Mouse (Mus musculus): ENCODE data around the gene Usb1. TPM values are rescaled to one million over a fixed set of nuclear protein-coding genes. Genes with fewer than 3 reads are reported as not detected.

Usb1 gene
- polyA plus RNA-seq, 1 experiment from 2014 or later = 35.7 TPM

DNA sequence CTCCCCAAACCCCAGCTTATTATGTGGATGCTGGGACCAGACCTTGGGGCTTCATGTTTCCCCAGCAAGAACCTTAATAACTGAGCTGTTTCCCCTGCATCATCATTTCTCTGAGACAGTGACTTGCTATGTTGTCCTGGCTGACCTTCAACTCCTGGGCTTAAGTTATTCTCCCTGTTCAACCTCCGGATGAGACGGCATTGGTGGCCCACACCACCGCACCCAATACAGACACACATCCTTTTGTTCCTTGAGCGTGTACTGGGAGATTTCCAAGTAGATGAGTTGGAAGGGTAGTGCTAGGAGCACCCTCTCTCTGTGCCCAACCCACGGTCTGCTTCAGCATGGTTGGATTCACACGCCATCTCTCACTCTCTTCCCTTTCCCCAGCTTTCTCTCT, 18.2 kb upstream of the Usb1 start:
- WGBS = 87% methylated on average over 6 of the region's 6 CpGs

DNA sequence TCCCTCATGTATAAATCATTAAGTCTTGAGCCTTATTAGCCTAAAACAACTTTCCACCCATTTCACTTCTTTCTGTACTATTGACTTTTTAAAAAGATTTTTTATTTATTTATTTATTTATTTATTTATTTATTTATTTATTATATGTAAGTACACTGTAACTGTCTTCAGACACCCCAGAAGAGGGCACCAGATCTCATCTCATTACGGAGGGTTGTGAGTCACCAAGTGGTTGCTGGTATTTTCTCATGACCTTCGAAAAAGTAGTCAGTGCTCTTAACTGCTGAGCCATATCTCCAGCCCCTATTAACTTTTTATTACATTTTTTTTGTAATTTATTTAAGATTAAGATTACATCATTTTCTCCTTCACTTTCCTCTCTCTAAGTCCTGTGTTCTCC, 17.4 kb upstream of the Usb1 start:
- WGBS = 80% methylated on average over 2 of the region's 2 CpGs
- ATAC-seq = no peak
- no peak overlapping the region for H3K27ac ChIP-seq (ENCODE audit: low read depth, low read length)

More for the DNA sequence above, 18.2 kb upstream of the Usb1 start:
- H3K27ac ChIP-seq (ENCODE audit: low read depth, low read length) = no peak overlapping the region
- no peaks in the 10 kb centered on the region for H3K27me3 ChIP-seq (replicated peaks; ENCODE audit: control insufficient read depth, insufficient read depth, low read length)
- ATAC-seq = no peak
- no peaks in the 10 kb centered on the region for H3K36me3 ChIP-seq (ENCODE audit: control insufficient read depth, insufficient read depth, low read length)
- H3K9me3 ChIP-seq (ENCODE audit: control insufficient read depth, low read length) = peaks cover 4% of the 10 kb centered on the region; the same call in 1 of the 2 replicates
- H3K4me2 ChIP-seq (ENCODE audit: low read length) = no peak overlapping the region
- H3K4me3 ChIP-seq (ENCODE audit: low read length) = no peak overlapping the region
- no peaks in the 10 kb centered on the region for H3K4me1 ChIP-seq (ENCODE audit: control insufficient read depth, insufficient read depth, low read depth, low read length)
- H3K9ac ChIP-seq (ENCODE audit: low read depth, low read length) = no peak overlapping the region

DNA sequence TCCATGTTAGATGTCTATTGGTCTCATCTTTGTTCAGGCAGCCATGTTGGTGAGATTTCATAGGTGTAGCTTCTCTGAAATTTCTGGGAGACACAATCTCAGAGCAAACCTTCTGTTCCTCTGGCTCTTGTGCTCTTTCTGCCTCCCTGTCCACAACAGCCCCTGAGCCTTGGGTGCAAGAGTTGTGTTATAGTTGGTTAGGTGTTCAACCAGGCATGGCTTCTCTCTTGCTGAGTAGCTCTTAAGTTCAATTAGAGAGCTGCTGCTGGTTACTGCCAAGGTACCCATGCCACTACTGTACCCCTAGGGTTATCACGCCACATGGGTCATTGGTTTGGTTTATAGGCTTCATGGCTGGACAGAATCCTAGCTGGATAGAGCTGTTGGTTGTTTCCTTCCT, 16.7 kb upstream of the Usb1 start:
- 95% methylated on average over 1 of the region's 1 CpGs for WGBS
- H3K9me3 ChIP-seq (ENCODE audit: control insufficient read depth, low read length) = peaks cover 4% of the 10 kb centered on the region; the same call in 1 of the 2 replicates
- H3K4me2 ChIP-seq (ENCODE audit: low read length) = no peak overlapping the region
- no peak overlapping the region for H3K27ac ChIP-seq (ENCODE audit: low read depth, low read length)
- H3K36me3 ChIP-seq (ENCODE audit: control insufficient read depth, insufficient read depth, low read length) = no peaks in the 10 kb centered on the region
- no peak for ATAC-seq
- H3K27me3 ChIP-seq (replicated peaks; ENCODE audit: control insufficient read depth, insufficient read depth, low read length) = no peaks in the 10 kb centered on the region
- H3K4me3 ChIP-seq (ENCODE audit: low read length) = no peak overlapping the region
- H3K4me1 ChIP-seq (ENCODE audit: control insufficient read depth, insufficient read depth, low read depth, low read length) = peaks cover 7% of the 10 kb centered on the region
- H3K9ac ChIP-seq (ENCODE audit: low read depth, low read length) = no peak overlapping the region

More for the DNA sequence above, 17.4 kb upstream of the Usb1 start:
- Histone ChIP-seq H3K9me3 (ENCODE audit: control insufficient read depth, low read length) (peaks cover 4% of the 10 kb centered on the region; the same call in 1 of the 2 replicates), H3K27me3 (replicated peaks; ENCODE audit: control insufficient read depth, insufficient read depth, low read length) (no peaks in the 10 kb centered on the region), H3K4me2 (ENCODE audit: low read length) (no peak overlapping the region), H3K9ac (ENCODE audit: low read depth, low read length) (no peak overlapping the region), H3K4me1 (ENCODE audit: control insufficient read depth, insufficient read depth, low read depth, low read length) (peaks cover under 1% of the 10 kb centered on the region; the same call in 1 of the 2 replicates), H3K36me3 (ENCODE audit: control insufficient read depth, insufficient read depth, low read length) (no peaks in the 10 kb centered on the region), H3K4me3 (ENCODE audit: low read length) (no peak overlapping the region)

DNA sequence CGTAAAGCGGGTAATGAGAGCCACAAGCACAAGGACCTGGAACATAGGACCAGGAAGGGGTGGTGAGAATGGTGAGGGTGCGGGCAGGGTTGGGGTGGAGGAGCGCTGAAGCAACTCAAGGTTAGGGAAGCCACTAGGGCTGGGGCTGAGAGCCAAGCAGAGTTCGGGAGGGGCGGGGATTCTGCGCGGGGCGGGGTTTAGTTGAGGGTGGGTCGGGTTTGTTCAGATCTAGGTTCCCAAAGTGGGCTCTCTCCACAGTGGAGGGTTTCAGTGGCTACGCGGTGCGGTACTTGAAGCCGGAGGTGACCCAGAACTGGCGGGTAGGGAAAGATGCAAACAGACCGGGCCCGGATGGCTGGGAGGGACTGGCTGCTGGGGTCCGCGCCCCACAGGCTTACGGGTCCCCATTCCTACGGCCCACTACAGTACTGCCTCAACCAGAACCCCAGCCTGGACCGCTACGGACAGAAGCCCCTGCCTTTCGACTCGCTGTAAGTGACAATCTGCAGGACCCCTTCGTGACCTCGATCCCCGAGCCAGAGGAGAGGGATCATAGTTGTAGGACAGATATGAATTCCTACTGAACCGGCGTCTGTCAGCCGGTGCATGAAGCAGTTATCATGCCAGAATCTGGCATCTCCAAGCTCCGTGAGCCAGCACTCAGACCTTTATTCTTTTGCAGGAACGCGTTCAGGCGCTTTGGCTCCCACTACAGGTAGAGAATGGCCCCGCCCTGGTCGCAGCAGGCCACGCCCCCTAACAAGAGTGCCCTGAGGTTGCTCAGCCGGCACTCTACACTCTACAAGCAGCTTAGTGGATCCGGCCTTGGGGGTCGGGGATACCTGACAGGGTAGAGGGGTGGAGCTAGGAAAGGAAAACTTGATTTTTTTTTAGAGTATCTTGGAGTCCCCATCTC, 11.6 kb upstream of the Usb1 start:
- Histone ChIP-seq H3K27me3 (replicated peaks; ENCODE audit: control insufficient read depth, insufficient read depth, low read length) (no peaks in the 10 kb centered on the region), H3K4me1 (ENCODE audit: control insufficient read depth, insufficient read depth, low read depth, low read length) (peaks cover 10% of the 10 kb centered on the region), H3K9ac (ENCODE audit: low read depth, low read length) (peak overlapping the region; percentile 70), H3K36me3 (ENCODE audit: control insufficient read depth, insufficient read depth, low read length) (peaks cover 3% of the 10 kb centered on the region; the same call in 1 of the 2 replicates), H3K27ac (ENCODE audit: low read depth, low read length) (peak overlapping the region; percentile 36), H3K4me2 (ENCODE audit: low read length) (peak overlapping the region; percentile 94), H3K9me3 (ENCODE audit: control insufficient read depth, low read length) (peaks cover 4% of the 10 kb centered on the region; the same call in 1 of the 2 replicates), H3K4me3 (ENCODE audit: low read length) (peak overlapping the region; percentile 52)
- ATAC-seq = peak; percentile 76
- WGBS = 2% methylated on average over 41 of the region's 41 CpGs

DNA sequence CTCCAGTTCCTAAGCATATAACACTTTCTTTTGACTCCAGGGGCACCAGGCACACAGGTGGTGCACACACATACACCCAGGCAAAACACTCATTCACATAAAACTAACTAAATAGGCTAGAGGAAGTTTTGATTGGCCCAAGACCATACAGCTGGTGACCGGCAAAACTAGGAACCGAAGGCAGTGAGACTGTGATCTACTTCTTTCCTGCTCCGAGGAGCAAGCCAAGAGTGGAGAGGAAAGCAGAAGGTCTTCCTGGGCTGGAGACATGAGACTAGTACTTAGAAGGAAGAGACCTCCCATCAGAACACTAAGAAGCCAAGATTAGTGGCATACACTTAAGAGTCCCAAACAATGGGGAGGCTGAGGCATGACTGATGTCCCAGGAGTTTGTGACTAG, 8.9 kb upstream of the Usb1 start:
- Histone ChIP-seq H3K27ac (ENCODE audit: low read depth, low read length) (no peak overlapping the region), H3K4me2 (ENCODE audit: low read length) (no peak overlapping the region), H3K9ac (ENCODE audit: low read depth, low read length) (no peak overlapping the region), H3K4me3 (ENCODE audit: low read length) (no peak overlapping the region), H3K36me3 (ENCODE audit: control insufficient read depth, insufficient read depth, low read length) (peaks cover 21% of the 10 kb centered on the region), H3K4me1 (ENCODE audit: control insufficient read depth, insufficient read depth, low read depth, low read length) (peaks cover 13% of the 10 kb centered on the region), H3K9me3 (ENCODE audit: control insufficient read depth, low read length) (peaks cover 1% of the 10 kb centered on the region; the same call in 1 of the 2 replicates), H3K27me3 (replicated peaks; ENCODE audit: control insufficient read depth, insufficient read depth, low read length) (no peaks in the 10 kb centered on the region)
- 85% methylated on average over 3 of the region's 3 CpGs for WGBS
- ATAC-seq = no peak

DNA sequence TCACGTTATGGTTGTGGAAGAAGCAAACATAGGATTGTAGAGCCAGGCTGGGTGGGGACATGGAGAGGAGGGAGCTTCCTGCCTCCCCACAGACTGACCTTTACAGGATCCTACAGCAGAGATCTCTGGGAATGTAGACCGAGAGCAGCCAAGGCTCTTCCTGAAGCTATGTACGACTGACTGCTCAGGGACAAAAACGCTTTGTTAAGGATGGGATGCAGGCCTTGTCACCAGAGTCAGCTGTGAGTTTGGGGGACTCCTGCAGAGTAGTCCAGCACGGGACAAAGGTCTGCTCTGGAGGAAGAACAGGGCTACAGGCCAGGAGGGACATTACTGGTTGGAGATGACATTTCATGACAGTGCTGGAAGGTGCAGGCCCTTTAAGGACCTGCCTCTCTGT, 7.4 kb upstream of the Usb1 start:
- peaks cover 15% of the 10 kb centered on the region for H3K4me1 ChIP-seq (ENCODE audit: control insufficient read depth, insufficient read depth, low read depth, low read length)
- no peaks in the 10 kb centered on the region for H3K9me3 ChIP-seq (ENCODE audit: control insufficient read depth, low read length)
- 41% methylated on average over 5 of the region's 5 CpGs for WGBS
- no peak overlapping the region for H3K4me3 ChIP-seq (ENCODE audit: low read length)
- no peak overlapping the region for H3K4me2 ChIP-seq (ENCODE audit: low read length)
- ATAC-seq = no peak
- H3K36me3 ChIP-seq (ENCODE audit: control insufficient read depth, insufficient read depth, low read length) = peaks cover 33% of the 10 kb centered on the region
- no peak overlapping the region for H3K9ac ChIP-seq (ENCODE audit: low read depth, low read length)
- H3K27me3 ChIP-seq (replicated peaks; ENCODE audit: control insufficient read depth, insufficient read depth, low read length) = no peaks in the 10 kb centered on the region
- H3K27ac ChIP-seq (ENCODE audit: low read depth, low read length) = no peak overlapping the region

DNA sequence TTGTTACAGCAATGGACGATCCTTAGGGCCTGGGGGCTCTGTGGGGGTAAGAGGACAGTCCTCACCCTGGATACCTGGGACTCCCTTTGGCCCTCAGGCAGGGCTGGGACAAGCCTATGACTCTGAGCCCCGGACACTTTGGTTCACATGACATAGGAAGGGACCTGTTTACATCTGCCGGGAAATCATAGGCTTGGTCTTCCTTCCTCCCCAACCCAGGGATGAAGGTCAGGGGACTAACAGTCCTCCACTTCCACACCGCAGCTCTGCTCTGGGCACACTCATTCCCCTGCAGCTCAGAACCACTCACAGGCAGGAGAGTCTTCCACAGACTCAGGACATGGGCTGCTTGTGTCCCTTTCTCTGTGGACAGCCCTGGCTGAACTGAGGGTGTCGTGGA, 5.3 kb upstream of the Usb1 start:
- Histone ChIP-seq H3K9ac (ENCODE audit: low read depth, low read length) (no peak overlapping the region), H3K27me3 (replicated peaks; ENCODE audit: control insufficient read depth, insufficient read depth, low read length) (no peaks in the 10 kb centered on the region), H3K4me1 (ENCODE audit: control insufficient read depth, insufficient read depth, low read depth, low read length) (peaks cover 17% of the 10 kb centered on the region), H3K9me3 (ENCODE audit: control insufficient read depth, low read length) (no peaks in the 10 kb centered on the region), H3K36me3 (ENCODE audit: control insufficient read depth, insufficient read depth, low read length) (peaks cover 33% of the 10 kb centered on the region), H3K27ac (ENCODE audit: low read depth, low read length) (no peak overlapping the region), H3K4me3 (ENCODE audit: low read length) (no peak overlapping the region), H3K4me2 (ENCODE audit: low read length) (no peak overlapping the region)
- whole genome bisulfite sequencing = 88% methylated on average over 5 of the region's 5 CpGs
- ATAC-seq = no peak

DNA sequence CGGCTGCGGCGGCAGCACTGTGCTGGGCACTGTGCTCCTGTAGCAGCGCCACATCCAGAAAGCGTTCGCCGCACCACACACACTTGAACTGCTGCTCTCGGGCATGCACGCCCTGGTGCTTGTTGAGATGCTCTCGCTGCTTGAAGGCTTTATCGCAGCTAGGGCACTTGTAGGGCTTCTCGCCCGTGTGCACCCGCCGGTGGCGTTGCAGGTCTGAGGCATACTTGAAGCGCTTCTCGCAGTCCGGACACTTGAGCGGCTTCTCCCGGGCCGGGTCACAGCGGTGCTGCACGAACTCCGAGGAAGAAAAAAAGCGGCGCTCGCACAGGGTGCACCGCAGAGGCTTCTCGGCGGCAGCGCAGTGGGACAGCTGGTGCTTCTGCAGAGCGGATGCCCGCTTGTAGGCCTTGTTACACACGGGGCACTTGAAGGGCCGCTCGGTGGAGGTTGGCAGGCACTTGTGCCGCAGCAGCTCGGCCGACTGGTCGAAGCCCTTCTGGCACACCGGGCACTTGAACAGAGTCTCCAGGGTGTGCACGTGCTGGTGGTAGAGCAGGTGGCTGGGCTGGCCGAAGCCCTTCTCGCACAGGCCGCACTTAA, 4.1 kb upstream of the Usb1 start:
- H3K27me3 ChIP-seq (replicated peaks; ENCODE audit: control insufficient read depth, insufficient read depth, low read length) = no peaks in the 10 kb centered on the region
- H3K9ac ChIP-seq (ENCODE audit: low read depth, low read length) = no peak overlapping the region
- H3K4me3 ChIP-seq (ENCODE audit: low read length) = no peak overlapping the region
- WGBS = 89% methylated on average over 46 of the region's 46 CpGs
- H3K36me3 ChIP-seq (ENCODE audit: control insufficient read depth, insufficient read depth, low read length) = peaks cover 30% of the 10 kb centered on the region
- no peak overlapping the region for H3K27ac ChIP-seq (ENCODE audit: low read depth, low read length)
- H3K4me1 ChIP-seq (ENCODE audit: control insufficient read depth, insufficient read depth, low read depth, low read length) = peaks cover 22% of the 10 kb centered on the region
- H3K9me3 ChIP-seq (ENCODE audit: control insufficient read depth, low read length) = no peaks in the 10 kb centered on the region
- no peak overlapping the region for H3K4me2 ChIP-seq (ENCODE audit: low read length)
- no peak for ATAC-seq

DNA sequence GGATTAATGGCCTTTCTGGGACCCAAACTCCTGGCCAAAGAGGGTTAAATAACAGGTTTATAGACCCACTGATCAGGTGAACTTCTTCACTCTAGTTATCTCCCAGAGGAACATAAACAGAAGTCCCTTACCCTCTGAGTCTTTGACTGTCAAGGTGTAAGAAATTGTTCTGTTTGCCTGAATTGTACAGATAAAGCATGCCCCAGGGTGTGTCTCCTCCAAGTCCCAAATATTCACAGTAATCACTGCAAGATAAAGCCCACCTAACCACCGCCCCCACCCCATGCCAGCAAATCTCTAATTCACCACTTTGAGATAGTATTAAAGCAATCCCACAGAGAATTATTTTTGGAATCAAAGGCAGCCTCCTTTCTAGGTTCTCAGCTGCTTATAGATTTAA, 1.7 kb upstream of the Usb1 start:
- WGBS = 82% methylated on average over 1 of the region's 1 CpGs
- Histone ChIP-seq H3K27ac (ENCODE audit: low read depth, low read length) (no peak overlapping the region), H3K4me3 (ENCODE audit: low read length) (peak overlapping the region; percentile 79), H3K27me3 (replicated peaks; ENCODE audit: control insufficient read depth, insufficient read depth, low read length) (no peaks in the 10 kb centered on the region), H3K9me3 (ENCODE audit: control insufficient read depth, low read length) (no peaks in the 10 kb centered on the region), H3K36me3 (ENCODE audit: control insufficient read depth, insufficient read depth, low read length) (peaks cover 36% of the 10 kb centered on the region), H3K4me1 (ENCODE audit: control insufficient read depth, insufficient read depth, low read depth, low read length) (peaks cover 22% of the 10 kb centered on the region), H3K9ac (ENCODE audit: low read depth, low read length) (peak overlapping the region; percentile 94), H3K4me2 (ENCODE audit: low read length) (peak overlapping the region; percentile 86)
- ATAC-seq = no peak

Data from hindbrain, embryonic 16.5 days (tissue).